Mouse (Mus musculus): Measurements from ENCODE around the gene Col5a1.

Gene Col5a1

DNA sequence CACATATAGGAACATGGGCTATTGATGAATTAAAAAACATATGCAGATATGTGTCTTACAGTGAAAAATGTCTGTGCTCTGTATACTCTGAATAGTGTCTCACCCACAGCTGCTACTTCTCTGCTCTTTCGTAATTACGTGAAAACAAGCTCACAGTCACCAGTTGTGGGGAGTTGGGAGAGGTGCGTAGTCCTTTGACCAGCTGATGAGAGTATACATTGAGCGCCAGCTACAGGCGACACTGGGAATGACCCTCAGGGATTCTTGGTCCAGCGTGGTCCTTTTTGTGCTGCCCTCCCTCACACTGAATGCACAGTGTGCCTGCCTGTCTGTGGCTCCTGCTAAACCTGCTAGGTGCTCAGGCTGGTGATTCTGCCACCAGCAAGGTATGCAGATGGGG is 82.9 kb downstream of the Col5a1 start:
- no peak for DNase-seq (ENCODE audit: low read depth, low spot score)

DNA sequence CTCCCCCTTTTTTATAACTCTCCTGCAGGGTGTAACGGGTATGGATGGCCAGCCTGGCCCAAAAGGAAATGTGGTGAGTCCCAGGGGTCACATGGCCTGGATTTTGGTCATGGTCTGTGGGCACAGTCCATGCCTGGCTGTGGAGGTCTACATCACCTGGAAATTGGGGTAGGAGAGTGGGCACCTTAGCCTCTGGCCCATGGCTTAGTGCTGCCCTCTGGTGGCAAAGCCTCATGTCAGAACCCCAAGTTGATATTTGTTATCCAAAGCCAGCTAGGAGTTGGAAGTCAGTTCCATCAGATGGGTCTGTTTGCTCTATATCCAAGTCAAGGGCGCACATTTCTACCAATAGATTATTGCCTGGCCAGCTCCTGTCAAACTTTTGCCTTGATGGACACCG is 87.6 kb downstream of the Col5a1 start:
- no peak for DNase-seq (ENCODE audit: low read depth, low spot score)

DNA sequence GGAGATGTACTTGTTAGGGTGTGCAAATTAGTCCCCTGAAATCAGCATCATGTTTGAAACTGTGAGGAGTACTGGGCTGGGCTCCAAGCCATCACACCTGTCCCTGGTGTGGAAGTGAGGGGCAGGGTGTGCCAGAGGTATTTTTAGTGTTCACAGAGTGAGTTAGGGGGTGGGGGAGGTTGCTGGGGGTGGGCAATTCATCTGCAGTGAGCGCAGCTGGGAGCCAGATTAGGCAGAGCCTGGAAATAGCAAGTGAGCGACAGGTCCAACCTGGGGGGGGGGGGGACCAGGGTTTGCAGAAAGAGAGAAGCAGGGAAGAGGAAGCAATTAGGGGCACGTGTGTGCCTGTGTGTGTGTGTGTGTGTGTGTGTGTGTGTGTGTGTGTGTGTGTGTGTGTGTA is 89.6 kb downstream of the Col5a1 start:
- DNase-seq (ENCODE audit: low read depth, low spot score): no peak

DNA sequence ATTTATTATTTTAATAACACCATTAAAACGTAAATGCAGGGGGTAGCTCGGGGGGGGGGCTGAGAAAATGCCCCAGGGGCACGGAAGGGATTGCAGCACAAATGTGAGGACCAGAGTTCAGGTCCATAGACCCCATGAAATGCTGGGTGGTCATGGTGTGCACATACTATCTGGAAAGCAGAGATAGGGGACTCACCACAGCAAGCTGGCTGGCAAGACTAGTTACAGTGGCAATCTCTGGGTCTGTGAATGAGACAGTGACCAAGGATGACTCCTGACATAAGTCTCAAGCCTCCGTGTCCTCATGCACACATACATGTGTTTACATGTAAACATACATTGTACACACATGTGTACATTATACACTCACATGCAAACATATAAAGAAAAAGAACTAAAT is 90.3 kb downstream of the Col5a1 start:
- DNase-seq (ENCODE audit: low read depth, low spot score): no peak

DNA sequence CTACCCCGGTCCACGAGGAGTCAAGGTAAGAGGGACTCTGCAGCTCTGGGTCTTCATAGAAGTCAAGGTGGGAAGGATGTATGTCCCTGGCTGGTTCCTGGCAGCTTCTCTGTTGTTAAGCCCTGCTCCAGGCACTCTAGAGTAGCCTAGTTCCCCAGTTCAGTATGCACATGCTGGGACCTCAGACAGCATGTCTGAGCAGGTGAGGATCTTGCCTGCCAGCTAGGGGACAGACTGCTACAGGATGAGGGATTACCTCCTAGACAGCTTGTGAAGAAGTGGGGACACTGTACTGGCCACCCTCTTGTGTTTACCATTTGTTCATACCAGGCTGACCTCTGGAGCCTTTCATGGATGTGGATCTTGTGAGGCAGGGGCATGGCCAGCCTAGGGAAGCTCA is 94.8 kb downstream of the Col5a1 start:
- DNase-seq (ENCODE audit: low read depth, low spot score): no peak

DNA sequence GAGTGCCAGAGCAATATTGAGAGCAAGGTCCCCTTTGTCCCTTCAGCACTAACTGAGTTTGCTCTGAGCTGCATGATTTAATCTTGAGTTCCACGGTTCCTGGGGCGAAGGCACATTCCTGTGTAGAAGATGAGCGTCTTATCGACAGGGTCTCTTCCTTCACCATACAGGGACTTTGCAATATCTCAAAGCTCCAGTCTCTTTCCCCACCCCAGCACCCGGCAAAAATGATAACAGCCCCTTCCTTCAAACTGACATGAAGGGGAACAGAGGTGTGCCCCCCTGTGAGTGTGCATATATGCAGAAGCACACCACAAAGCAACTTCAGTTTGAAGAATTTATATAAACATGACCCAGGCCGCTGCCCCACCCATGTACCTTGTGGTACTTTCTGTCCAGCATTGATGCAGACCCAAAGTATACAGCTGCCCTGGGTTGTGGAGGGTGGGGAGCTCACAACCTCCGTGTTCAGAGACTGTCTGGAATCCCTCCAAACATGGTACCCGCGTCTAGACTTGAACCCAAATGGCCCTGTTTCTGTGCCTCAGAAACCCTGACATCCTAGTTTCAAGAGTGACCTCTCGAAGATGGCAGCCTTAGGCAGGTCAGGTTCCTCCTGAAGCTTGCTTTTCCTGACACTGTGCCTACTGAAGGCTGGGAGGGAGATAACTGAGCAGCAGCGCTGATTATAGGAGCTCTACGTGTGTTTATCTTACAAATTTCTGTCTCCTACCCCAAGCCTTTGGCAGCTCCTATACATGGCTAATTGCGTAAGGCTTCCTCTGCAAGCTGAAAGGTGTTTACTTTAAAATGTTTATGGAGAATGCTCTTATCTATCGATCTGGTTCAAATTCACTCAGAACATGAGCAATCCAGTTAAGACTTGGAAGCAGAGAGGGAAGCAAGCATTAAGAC is 95.7 kb downstream of the Col5a1 start:
- no peak for DNase-seq (ENCODE audit: low read depth, low spot score)

DNA sequence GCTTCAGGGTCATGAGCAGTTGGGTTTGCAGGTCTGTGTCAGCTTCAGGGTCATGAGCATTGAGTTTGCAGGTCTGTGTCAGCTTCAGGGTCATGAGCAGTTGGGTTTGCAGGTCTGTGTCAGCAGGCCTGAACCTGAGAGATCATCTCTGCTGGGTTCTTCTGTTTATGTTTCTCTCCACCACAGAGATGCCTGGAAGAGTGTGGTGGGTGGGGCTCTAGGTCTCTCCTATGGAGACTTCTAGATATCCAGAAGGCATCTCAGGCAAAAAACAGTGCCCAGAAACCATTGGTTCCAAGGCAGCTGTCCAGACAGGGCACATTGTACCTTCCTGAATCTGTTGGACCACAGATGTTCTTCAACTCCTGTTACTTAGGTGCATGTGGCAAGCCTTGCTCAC is 96.9 kb downstream of the Col5a1 start:
- DNase-seq (ENCODE audit: low read depth, low spot score): no peak

DNA sequence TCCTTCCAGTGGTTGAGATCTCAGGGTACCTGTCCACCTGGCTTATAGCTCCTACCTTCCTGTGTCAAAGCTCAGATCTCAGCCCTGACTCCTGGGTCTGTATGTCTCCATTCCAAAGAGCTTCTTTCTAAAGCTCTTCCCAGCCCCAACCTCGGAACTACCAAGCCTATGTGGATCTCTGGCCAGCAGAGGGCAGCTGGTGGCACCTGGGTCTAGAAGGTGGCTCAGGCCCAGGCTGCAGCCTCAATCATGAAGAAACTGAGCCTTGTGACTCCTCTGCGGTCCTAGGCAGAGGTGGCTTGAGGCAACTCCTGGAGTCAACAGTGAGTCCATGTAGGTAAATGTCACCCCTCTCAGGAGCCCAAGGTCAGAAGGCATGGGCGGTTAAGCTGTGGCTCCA is 97.7 kb downstream of the Col5a1 start:
- DNase-seq (ENCODE audit: low read depth, low spot score): no peak

DNA sequence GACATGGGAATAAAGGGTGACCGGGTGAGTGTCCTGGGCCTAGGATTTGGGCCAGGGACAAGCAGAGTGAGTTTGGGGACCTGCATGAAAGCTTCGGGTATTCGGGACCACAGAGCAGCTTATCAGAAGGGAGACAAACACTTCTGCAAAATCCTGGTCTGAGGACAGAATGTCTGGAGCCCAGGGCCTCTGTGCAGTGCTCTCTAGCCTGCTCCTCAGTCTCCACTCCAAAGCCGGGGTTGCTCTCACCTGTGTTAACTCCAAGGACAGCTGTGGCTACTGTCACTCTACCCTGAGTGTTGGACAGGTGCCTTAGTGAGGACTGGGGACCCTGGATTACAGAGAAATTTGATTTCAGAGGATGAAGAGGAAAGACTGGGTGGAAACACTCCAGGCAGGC is 100.5 kb downstream of the Col5a1 start:
- DNase-seq (ENCODE audit: low read depth, low spot score): no peak

DNA sequence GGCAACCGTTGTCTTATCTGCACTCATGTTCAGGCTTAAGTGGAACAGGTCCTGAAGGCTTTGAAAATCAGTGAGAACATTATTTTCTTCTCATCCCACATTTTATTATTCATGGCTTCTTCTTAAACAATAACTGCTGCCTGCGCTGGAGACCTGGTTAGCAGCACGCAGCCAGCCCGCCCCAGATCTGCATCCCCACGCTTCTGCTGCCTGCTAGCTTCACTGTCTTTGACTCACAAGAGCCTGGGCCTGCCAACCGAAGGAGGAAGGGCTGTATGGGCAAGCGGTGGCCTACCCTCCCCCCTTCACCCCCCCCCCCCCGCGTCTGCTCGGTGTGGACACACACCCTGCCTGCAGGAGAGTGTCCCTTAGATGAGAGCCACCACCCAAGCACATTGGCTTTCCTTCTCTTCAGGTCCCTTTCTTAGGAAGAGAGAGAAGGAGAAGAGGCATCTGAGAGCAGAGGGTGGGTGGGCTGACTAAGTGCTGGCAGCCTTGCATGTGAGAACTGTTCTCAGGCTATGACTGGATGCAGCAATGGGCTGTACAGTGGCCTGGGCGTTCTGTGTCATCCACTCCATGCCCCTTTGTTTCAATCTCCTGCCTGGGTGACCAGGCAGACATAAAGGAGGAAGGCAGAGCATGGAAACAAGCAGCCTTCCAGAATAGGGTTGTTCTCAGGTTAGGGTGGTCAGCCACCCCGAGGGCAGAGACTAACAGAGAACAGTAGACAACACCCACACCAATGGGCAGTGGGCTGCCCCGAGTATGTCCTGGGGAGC is 104.4 kb downstream of the Col5a1 start:
- no peak for DNase-seq (ENCODE audit: low read depth, low spot score)

DNA sequence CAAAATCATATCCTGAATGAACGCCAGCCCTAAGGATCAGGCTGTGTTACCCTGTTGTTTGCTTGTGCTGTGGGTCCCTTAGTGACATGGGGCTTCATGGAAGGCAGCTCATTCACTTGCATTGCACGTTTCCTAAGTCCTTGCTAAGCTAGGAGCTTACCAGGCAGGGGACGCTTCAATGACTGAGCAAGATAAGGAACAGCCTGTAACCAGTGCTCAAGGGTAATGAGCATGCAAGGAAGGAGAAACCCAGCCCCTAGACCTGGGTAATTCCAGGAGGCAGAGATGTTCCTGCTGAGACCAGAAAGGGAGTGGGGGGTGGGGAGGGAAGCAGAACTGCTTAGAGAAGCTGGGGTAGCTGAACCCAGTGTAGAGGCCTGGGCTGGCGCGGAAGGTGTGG is 107.2 kb downstream of the Col5a1 start:
- DNase-seq (ENCODE audit: low read depth, low spot score): no peak

DNA sequence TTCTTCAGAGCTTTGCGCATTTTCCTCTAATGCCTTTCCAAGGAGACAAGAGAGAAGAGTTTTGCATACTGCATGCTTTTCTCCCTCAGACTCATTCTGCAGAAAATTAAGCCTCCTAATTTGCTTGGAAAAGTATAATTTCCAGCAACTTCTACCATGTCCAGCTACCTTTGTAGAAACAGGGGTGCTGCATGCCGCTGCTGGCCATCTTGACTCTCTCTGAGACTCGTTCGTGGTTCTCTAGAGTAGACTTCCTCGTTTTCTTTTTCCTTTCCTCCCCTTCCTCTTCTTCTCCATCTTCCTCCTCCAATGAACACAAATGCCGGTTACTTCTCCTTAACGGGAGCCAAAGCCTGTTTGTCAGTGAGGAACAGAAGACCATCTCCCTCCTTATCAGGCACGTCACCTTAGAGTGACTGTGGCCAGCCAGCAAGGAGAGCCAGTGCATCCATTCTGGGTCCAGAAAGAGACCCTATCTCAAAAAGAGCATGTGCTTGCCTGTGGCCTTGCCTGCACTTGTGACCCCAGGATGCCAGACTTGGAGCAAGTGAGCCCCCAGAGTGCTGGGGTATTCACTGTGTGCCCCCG is 113.9 kb downstream of the Col5a1 start:
- DNase-seq (ENCODE audit: low read depth, low spot score): no peak

DNA sequence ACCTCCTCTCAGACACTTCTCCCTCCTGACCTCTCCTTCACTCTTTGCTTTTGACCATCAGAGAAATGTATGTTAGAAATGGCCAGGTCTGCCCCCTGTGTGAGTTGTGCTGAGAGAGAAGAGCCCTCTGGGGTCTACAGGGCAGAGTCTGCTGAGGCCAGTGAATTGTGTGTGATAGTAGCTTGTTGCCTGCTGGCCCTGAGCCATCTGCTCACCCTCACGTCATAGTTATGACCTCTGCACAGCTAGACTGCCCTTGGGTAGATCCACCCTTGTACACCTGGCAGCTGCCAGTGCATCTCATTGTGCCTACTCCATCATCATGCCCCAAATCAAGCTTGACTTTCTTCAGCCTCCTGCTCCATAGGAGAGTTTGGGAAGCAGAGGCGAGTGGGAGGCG is 114.4 kb downstream of the Col5a1 start:
- DNase-seq (ENCODE audit: low read depth, low spot score): no peak

DNA sequence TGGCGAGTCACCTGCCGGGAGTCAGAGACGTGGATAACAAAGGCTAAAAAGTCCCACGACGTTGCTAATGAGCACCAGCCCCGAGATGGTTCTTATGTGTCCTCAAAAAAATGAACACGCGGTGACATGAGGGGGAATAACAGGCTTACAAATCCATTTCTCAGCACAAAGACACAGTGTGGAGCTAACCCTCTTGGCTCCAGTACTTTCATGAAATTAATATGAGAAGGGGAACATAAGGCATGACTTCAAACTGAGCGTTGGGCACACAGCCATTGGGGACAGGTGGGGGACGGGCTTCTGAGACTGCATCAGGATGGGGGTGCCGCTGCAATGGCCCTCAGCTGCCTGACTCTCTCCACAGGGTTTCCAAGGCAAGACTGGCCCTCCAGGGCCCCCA is 115.0 kb downstream of the Col5a1 start:
- DNase-seq (ENCODE audit: low read depth, low spot score): no peak

DNA sequence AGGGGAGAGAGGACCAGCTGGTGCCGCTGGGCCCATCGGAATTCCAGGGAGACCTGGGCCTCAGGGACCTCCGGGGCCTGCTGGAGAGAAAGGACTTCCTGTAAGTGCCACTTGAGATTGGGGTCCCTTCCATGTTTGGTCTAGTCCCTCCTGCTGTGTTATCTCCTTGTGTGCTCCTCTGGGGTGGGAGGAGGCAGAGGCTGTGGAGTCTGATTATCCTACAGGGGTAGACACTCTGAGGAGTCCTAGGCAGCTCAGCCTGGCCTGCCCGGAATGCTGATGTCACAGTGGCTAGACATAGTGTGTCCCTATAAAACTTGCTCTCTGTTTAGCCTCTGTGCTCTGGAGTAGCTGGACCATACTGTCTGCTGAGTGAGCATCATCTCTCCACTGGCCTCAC is 119.0 kb downstream of the Col5a1 start:
- DNase-seq (ENCODE audit: low read depth, low spot score): no peak

DNA sequence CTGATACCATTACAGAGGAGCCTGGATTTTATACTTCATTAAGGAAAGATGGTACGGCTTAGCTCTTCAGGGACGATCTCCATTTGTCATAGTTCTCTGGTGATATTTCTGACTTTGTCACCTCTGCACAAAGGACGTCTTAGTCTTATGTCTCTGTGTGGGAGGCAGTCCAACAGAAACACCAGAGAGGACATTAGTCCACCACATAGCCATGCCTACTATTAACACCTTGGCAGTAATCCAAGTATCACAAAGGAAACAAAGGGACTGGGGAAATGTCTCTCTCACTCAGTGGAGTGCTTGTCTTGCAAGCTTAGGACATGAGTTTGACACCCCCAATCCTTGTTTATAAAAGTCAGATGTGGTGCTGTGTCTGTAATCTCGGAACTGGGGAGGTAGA is 122.0 kb downstream of the Col5a1 start:
- no peak for DNase-seq (ENCODE audit: low read depth, low spot score)

DNA sequence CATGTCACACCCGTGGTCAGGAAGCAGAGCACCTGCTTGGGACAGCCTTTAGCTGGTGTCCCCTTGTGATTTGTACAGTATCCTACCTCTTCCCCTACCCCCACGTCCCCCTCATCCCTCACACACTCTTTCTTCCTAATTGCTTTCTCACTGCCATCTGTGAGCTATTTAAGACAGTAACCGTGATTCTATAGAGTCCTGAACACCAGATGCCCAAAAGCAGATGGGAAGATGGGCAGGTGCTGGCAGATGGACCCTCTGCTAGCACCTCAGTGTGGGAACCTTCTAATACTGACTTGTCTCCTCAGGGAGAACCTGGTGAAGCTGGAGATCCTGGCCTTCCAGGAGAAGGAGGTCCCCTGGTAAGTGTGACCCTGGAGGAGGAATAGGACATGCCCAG is 126.1 kb downstream of the Col5a1 start:
- DNase-seq (ENCODE audit: low read depth, low spot score): no peak

DNA sequence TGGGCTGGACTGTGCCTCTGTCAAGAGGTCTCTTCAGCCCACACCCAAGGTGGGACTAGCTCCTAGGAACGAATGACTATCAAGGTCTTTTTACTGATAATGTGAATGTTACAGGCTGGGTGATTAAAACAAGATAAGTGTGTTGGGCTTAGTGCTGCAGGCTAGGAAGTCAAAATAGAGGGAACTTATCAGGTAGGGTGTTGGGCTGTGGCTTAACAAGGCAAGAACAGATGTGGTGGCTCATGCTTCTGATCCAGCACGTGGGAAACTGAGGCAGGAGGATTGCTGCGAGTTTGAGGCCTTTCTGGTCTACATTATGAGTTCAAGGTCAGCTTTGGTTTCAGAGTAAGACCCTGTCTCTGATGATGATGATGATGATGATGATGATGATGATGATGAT is 128.6 kb downstream of the Col5a1 start:
- no peak for DNase-seq (ENCODE audit: low read depth, low spot score)

DNA sequence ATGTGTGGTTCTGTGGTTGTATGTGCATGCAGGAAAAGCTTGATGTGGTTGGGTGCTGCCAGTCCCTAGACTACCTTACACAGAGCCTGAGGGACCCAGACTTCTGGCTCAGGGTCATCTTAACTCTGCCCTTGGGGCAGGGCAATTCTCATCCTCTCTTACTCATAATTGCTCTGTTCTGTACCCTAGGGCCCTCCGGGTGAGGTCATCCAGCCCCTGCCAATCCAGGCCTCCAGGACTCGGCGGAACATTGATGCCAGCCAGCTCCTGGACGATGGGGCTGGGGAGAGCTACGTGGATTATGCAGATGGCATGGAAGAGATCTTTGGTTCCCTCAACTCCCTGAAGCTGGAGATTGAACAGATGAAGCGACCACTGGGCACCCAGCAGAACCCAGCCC is 138.2 kb downstream of the Col5a1 start:
- no peak for DNase-seq (ENCODE audit: low read depth, low spot score)

DNA sequence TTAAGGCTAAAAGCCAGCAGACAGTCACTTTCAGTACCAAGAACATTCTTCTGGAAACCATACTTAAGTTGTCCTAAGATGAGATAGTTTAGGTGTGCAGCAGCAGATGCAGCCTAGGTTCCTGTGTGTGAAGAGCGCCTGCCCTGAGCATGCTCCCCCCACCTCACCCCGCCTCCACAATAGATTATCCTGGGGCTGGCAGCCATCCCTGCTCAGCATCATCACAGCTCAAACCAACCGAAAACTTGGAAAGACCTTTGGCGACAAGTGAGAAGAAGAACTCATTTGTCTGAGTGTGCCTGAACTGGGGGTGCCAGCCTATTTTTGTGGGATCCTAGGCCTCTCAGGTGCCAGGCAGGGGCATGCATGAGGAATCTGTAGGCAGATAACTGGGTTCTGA is 139.6 kb downstream of the Col5a1 start:
- DNase-seq (ENCODE audit: low read depth, low spot score): no peak

DNA sequence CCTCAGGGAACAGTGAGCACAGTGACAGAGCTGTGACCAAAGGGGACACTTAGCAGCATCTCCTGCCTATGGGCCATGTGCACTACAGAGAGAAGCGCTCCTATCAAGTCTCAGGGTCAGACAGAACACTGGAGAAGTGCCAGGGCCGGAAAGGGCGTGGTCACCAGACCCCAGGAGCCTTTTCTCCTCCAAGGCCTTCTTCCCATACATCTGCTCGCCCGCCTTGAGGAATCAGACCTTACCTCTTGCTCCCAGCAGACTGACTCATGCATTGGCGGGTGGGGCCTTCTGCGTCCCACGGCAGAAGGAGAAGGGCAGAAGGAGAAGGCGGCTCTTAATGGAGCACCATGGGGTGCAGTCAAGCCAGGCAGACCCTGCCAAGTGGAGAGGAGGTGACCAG is 145.6 kb downstream of the Col5a1 start:
- no peak for DNase-seq (ENCODE audit: low read depth, low spot score)

DNA sequence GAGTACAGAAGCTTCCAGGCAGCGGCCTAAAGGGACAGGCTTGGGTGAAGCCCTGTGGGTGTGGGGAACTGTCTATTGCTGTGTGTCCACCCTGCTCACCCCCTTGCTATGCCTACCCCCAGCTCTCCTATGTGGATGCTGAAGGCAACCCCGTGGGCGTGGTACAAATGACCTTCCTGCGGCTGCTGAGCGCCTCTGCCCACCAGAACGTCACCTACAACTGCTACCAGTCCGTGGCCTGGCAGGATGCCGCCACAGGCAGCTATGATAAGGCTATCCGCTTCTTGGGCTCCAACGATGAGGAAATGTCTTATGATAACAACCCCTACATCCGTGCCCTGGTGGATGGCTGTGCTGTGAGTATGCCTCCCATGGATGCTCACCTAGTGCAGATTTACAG is 146.2 kb downstream of the Col5a1 start:
- DNase-seq (ENCODE audit: low read depth, low spot score): no peak

Measured in brain, embryonic 18.5 days (tissue).